Mouse (Mus musculus): ENCODE measurements around the gene Gm49394. TPM values are rescaled to one million over a fixed set of nuclear protein-coding genes. Genes with fewer than 3 reads are reported as not detected.

Gm49394 gene
- polyA plus RNA-seq (2015; fragmentation: Nextera tagmentation; extraction: Ambion mirVana), result 0.07 TPM in 1 of 2 replicates, not detected in the other

GRCm38 (mm10) chr7:142669751-142670625 is at the start of gene Gm49394:
TSS of gene Gm49394 (minus strand) at chr7:142669942.
- no peak for ATAC-seq (ENCODE audit: low FRiP score, low TSS enrichment)
- Histone ChIP-seq H3K4me1 (ENCODE audit: insufficient read depth, low read length) (0 out of 2 replicates have a peak, but pooled peaks cover 2% of the 10 kb centered on the region), H3K9ac (replicated peaks; ENCODE audit: low read length) (no peak within 1 kb of the TSS), H3K27me3 (ENCODE audit: insufficient read depth, low read length) (peaks cover 19% of the 10 kb centered on the region), H3K36me3 (ENCODE audit: insufficient read depth, low read length) (peaks cover 19% of the 10 kb centered on the region; the same call in 1 of the 2 replicates), H3K4me2 (replicated peaks; ENCODE audit: low read depth, low read length) (no peak within 1 kb of the TSS), H3K9me3 (ENCODE audit: low read length) (peaks cover 26% of the 10 kb centered on the region), H3K4me3 (ENCODE audit: low read length) (no peak within 1 kb of the TSS), H3K27ac (ENCODE audit: low read length) (no peak within 1 kb of the TSS)
- WGBS, result 85% methylated on average over 23 of the region's 23 CpGs

GRCm38 (mm10) chr7:142714783-142715498 is 45.2 kb upstream of the Gm49394 start:
- 0 out of 2 replicates have a peak, but pooled peaks have one; percentile 19 for ATAC-seq (ENCODE audit: low FRiP score, low TSS enrichment)
- Histone ChIP-seq H3K36me3 (ENCODE audit: insufficient read depth, low read length) (no peaks in the 10 kb centered on the region), H3K9ac (replicated peaks; ENCODE audit: low read length) (peak overlapping the region; percentile 36; the same call in 1 of the 2 replicates), H3K4me2 (replicated peaks; ENCODE audit: low read depth, low read length) (peak overlapping the region; percentile 45), H3K4me1 (ENCODE audit: insufficient read depth, low read length) (no peaks in the 10 kb centered on the region), H3K4me3 (ENCODE audit: low read length) (peak overlapping the region; percentile 16; the same call in 1 of the 2 replicates), H3K27ac (ENCODE audit: low read length) (no peak overlapping the region), H3K27me3 (ENCODE audit: insufficient read depth, low read length) (no peaks in the 10 kb centered on the region), H3K9me3 (ENCODE audit: low read length) (no peaks in the 10 kb centered on the region)
- WGBS, result 18% methylated on average over 8 of the region's 8 CpGs

- H3K4me2 ChIP-seq (replicated peaks; ENCODE audit: low read depth, low read length), result no peak overlapping the region
- H3K27me3 ChIP-seq (ENCODE audit: insufficient read depth, low read length), result no peaks in the 10 kb centered on the region
- H3K9me3 ChIP-seq (ENCODE audit: low read length), result no peaks in the 10 kb centered on the region
- no peak for ATAC-seq (ENCODE audit: low FRiP score, low TSS enrichment)
- no peaks in the 10 kb centered on the region for H3K4me1 ChIP-seq (ENCODE audit: insufficient read depth, low read length)
- 93% methylated on average over 2 of the region's 2 CpGs for whole genome bisulfite sequencing
- no peak overlapping the region for H3K27ac ChIP-seq (ENCODE audit: low read length)
- H3K4me3 ChIP-seq (ENCODE audit: low read length), result no peak overlapping the region
- no peak overlapping the region for H3K9ac ChIP-seq (replicated peaks; ENCODE audit: low read length)
- no peaks in the 10 kb centered on the region for H3K36me3 ChIP-seq (ENCODE audit: insufficient read depth, low read length)
Observed at GRCm38 (mm10) chr7:142706873-142707272, 37.1 kb upstream of the Gm49394 start.

GRCm38 (mm10) chr7:142699334-142699860 is 29.7 kb upstream of the Gm49394 start:
- WGBS, result 75% methylated on average over 5 of the region's 5 CpGs
- no peak overlapping the region for H3K4me3 ChIP-seq (ENCODE audit: low read length)
- no peaks in the 10 kb centered on the region for H3K4me1 ChIP-seq (ENCODE audit: insufficient read depth, low read length)
- no peaks in the 10 kb centered on the region for H3K9me3 ChIP-seq (ENCODE audit: low read length)
- no peak overlapping the region for H3K9ac ChIP-seq (replicated peaks; ENCODE audit: low read length)
- H3K27me3 ChIP-seq (ENCODE audit: insufficient read depth, low read length), result no peaks in the 10 kb centered on the region
- no peak overlapping the region for H3K4me2 ChIP-seq (replicated peaks; ENCODE audit: low read depth, low read length)
- no peak overlapping the region for H3K27ac ChIP-seq (ENCODE audit: low read length)
- no peak for ATAC-seq (ENCODE audit: low FRiP score, low TSS enrichment)
- no peaks in the 10 kb centered on the region for H3K36me3 ChIP-seq (ENCODE audit: insufficient read depth, low read length)

GRCm38 (mm10) chr7:142678611-142679010 is 8.9 kb upstream of the Gm49394 start:
- WGBS, result 86% methylated on average over 3 of the region's 3 CpGs
- H3K4me3 ChIP-seq (ENCODE audit: low read length), result no peak overlapping the region
- no peaks in the 10 kb centered on the region for H3K36me3 ChIP-seq (ENCODE audit: insufficient read depth, low read length)

GRCm38 (mm10) chr7:142675644-142676043 is 5.9 kb upstream of the Gm49394 start:
- WGBS, result 9% methylated on average over 3 of the region's 3 CpGs

More at GRCm38 (mm10) chr7:142678611-142679010, 8.9 kb upstream of the Gm49394 start:
- H3K4me2 ChIP-seq (replicated peaks; ENCODE audit: low read depth, low read length), result no peak overlapping the region
- no peak for ATAC-seq (ENCODE audit: low FRiP score, low TSS enrichment)
- no peaks in the 10 kb centered on the region for H3K9me3 ChIP-seq (ENCODE audit: low read length)
- no peaks in the 10 kb centered on the region for H3K4me1 ChIP-seq (ENCODE audit: insufficient read depth, low read length)
- H3K27ac ChIP-seq (ENCODE audit: low read length), result no peak overlapping the region
- H3K9ac ChIP-seq (replicated peaks; ENCODE audit: low read length), result no peak overlapping the region
- H3K27me3 ChIP-seq (ENCODE audit: insufficient read depth, low read length), result no peaks in the 10 kb centered on the region

GRCm38 (mm10) chr7:142675141-142675540 is 5.4 kb upstream of the Gm49394 start:
- H3K9me3 ChIP-seq (ENCODE audit: low read length), result peaks cover 10% of the 10 kb centered on the region
- WGBS, result 66% methylated on average over 6 of the region's 6 CpGs
- ATAC-seq (ENCODE audit: low FRiP score, low TSS enrichment), result no peak
- no peaks in the 10 kb centered on the region for H3K27me3 ChIP-seq (ENCODE audit: insufficient read depth, low read length)
- no peaks in the 10 kb centered on the region for H3K4me1 ChIP-seq (ENCODE audit: insufficient read depth, low read length)
- H3K36me3 ChIP-seq (ENCODE audit: insufficient read depth, low read length), result peaks cover 7% of the 10 kb centered on the region; the same call in 1 of the 2 replicates
- no peak overlapping the region for H3K4me3 ChIP-seq (ENCODE audit: low read length)
- H3K27ac ChIP-seq (ENCODE audit: low read length), result no peak overlapping the region
- H3K4me2 ChIP-seq (replicated peaks; ENCODE audit: low read depth, low read length), result no peak overlapping the region
- H3K9ac ChIP-seq (replicated peaks; ENCODE audit: low read length), result no peak overlapping the region

More at GRCm38 (mm10) chr7:142675644-142676043, 5.9 kb upstream of the Gm49394 start:
- Histone ChIP-seq H3K27ac (ENCODE audit: low read length) (no peak overlapping the region), H3K4me1 (ENCODE audit: insufficient read depth, low read length) (no peaks in the 10 kb centered on the region), H3K36me3 (ENCODE audit: insufficient read depth, low read length) (peaks cover 3% of the 10 kb centered on the region; the same call in 1 of the 2 replicates), H3K9ac (replicated peaks; ENCODE audit: low read length) (no peak overlapping the region), H3K9me3 (ENCODE audit: low read length) (peaks cover 6% of the 10 kb centered on the region), H3K4me2 (replicated peaks; ENCODE audit: low read depth, low read length) (no peak overlapping the region), H3K4me3 (ENCODE audit: low read length) (no peak overlapping the region), H3K27me3 (ENCODE audit: insufficient read depth, low read length) (no peaks in the 10 kb centered on the region)
- no peak for ATAC-seq (ENCODE audit: low FRiP score, low TSS enrichment)

GRCm38 (mm10) chr7:142672120-142672519 is 2.4 kb upstream of the Gm49394 start:
- H3K27ac ChIP-seq (ENCODE audit: low read length), result no peak overlapping the region
- no peaks in the 10 kb centered on the region for H3K27me3 ChIP-seq (ENCODE audit: insufficient read depth, low read length)
- no peak overlapping the region for H3K9ac ChIP-seq (replicated peaks; ENCODE audit: low read length)
- ATAC-seq (ENCODE audit: low FRiP score, low TSS enrichment), result no peak
- H3K36me3 ChIP-seq (ENCODE audit: insufficient read depth, low read length), result peaks cover 14% of the 10 kb centered on the region; the same call in 1 of the 2 replicates
- WGBS, result 17% methylated on average over 4 of the region's 4 CpGs
- no peak overlapping the region for H3K4me2 ChIP-seq (replicated peaks; ENCODE audit: low read depth, low read length)
- H3K9me3 ChIP-seq (ENCODE audit: low read length), result peaks cover 26% of the 10 kb centered on the region
- no peaks in the 10 kb centered on the region for H3K4me1 ChIP-seq (ENCODE audit: insufficient read depth, low read length)
- no peak overlapping the region for H3K4me3 ChIP-seq (ENCODE audit: low read length)

GRCm38 (mm10) chr7:142671067-142671466 is 1.3 kb upstream of the Gm49394 start:
- H3K4me3 ChIP-seq (ENCODE audit: low read length), result no peak overlapping the region
- ATAC-seq (ENCODE audit: low FRiP score, low TSS enrichment), result no peak
- 0 out of 2 replicates have a peak, but pooled peaks cover 2% of the 10 kb centered on the region for H3K4me1 ChIP-seq (ENCODE audit: insufficient read depth, low read length)
- peaks cover 19% of the 10 kb centered on the region; the same call in 1 of the 2 replicates for H3K36me3 ChIP-seq (ENCODE audit: insufficient read depth, low read length)
- no peak overlapping the region for H3K9ac ChIP-seq (replicated peaks; ENCODE audit: low read length)
- H3K4me2 ChIP-seq (replicated peaks; ENCODE audit: low read depth, low read length), result no peak overlapping the region
- peaks cover 8% of the 10 kb centered on the region for H3K27me3 ChIP-seq (ENCODE audit: insufficient read depth, low read length)
- WGBS, result 91% methylated on average over 1 of the region's 1 CpGs
- no peak overlapping the region for H3K27ac ChIP-seq (ENCODE audit: low read length)
- peaks cover 26% of the 10 kb centered on the region for H3K9me3 ChIP-seq (ENCODE audit: low read length)

All from kidney, embryonic 16.5 days (tissue).